In the genomic region with DNA sequence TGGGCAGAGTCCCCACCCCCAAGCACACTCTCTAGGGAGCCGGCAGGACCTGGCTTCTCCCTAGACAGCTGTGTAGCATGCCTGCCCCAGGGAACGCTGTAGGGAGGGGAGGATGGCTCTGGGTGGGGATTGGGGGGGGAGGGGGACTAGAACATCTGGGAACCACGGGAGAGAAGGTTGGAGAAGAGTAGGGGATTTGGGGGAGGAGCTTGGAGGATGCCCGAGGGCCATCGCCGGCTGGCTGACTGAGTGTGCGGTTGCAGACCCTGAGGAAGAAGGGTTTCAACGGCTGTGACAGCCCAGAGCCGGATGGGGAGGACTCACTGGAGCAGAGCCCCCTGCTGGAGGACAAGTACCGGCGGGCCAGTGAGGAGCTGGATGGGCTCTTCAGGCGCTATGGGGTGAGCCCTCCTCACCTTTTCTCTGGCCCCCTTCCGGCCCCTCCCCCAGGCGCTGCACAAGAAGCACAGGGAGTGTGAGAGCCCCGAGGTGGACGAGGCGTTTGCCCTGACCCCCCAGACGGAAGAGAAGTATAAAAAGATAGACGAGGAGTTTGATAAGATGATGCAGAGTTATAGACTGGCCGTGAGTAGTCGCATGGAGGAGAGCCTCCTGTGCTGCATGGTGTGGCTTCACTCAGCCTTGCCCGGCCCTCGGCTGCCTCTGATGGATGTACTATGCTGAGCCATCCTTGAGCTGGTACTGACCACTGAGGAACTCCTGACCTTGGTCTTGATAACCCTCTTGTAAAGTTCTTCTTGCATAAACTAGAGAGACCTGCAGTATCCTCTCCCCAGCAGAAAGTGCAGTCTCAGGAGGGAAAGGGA, we compare ENCODE assay signal across 8 mouse cellular contexts. TPM values are rescaled to one million over a fixed set of nuclear protein-coding genes. Genes with fewer than 3 reads are reported as not detected.
A peak's percentile ranks its signal among the peaks of the same experiment; 100 is the strongest.
DNase-seq lines count a peak whose midpoint lies in the region; ATAC-seq lines count a peak whose summit lies in the region.

No protein-coding gene starts in this region.

- no peak overlapping the region; the same call in 1 of the 2 replicates for H3K9ac ChIP-seq in forebrain, embryonic 15.5 days (replicated peaks)

- H3K4me3 ChIP-seq in heart, embryonic 10.5 days: 0 out of 2 replicates have a peak overlapping the region, but pooled peaks have one; percentile 12
- H3K4me3 ChIP-seq in forebrain, embryonic 15.5 days: no peak overlapping the region

- no peaks in the 10 kb centered on the region for H3K9me3 ChIP-seq in heart, embryonic 10.5 days
- no peaks in the 10 kb centered on the region for H3K9me3 ChIP-seq in forebrain, embryonic 15.5 days

- peaks cover 86% of the 10 kb centered on the region for H3K36me3 ChIP-seq in heart, embryonic 10.5 days
- H3K36me3 ChIP-seq in forebrain, embryonic 15.5 days: peaks cover 52% of the 10 kb centered on the region

- no peak overlapping the region for H3K4me2 ChIP-seq in forebrain, embryonic 15.5 days (replicated peaks)

- 25% methylated on average over 23 of the region's 23 CpGs for WGBS in heart, embryonic 10.5 days
- WGBS in forebrain, embryonic 15.5 days: 17% methylated on average over 23 of the region's 23 CpGs

- DNase-seq in heart, embryonic 10.5 days (ENCODE audit: low spot score): peak; percentile 85
- no peak for DNase-seq in heart, adult 8-10 months (ENCODE audit: low spot score)
- peak; percentile 91 for DNase-seq in R1 (ENCODE audit: low read depth, low spot score)
- DNase-seq in kidney, postnatal 10 days: peak; percentile 76
- peak; percentile 52 to 68 for DNase-seq in thymus, adult 18-20 months

- H3K27ac ChIP-seq in heart, embryonic 10.5 days: peak overlapping the region; percentile 69
- peak overlapping the region; percentile 34 for H3K27ac ChIP-seq in forebrain, embryonic 15.5 days (replicated peaks)

- H3K4me1 ChIP-seq in heart, embryonic 10.5 days: peaks cover 46% of the 10 kb centered on the region
- H3K4me1 ChIP-seq in forebrain, embryonic 15.5 days: peaks cover 25% of the 10 kb centered on the region

- H3K27me3 ChIP-seq in heart, embryonic 10.5 days (ENCODE audit: insufficient read depth, poor library complexity, severe bottlenecking): no peaks in the 10 kb centered on the region
- H3K27me3 ChIP-seq in forebrain, embryonic 15.5 days: no peaks in the 10 kb centered on the region

- ATAC-seq in forebrain, embryonic 15.5 days (replicated peaks): peak; percentile 72; the same call in 1 of the 2 replicates
- peak; percentile 54 for ATAC-seq in megakaryocyte-erythroid progenitor cell, adult 5-6 weeks (replicated peaks; ENCODE audit: low FRiP score, low TSS enrichment, poor library complexity, severe bottlenecking)
- ATAC-seq in frontal cortex, adult (ENCODE audit: low TSS enrichment): no peak

RNA-seq across cellular contexts. Expression of gene Mef2d, which starts 15.8 kb away (rescaled TPM):
- 35.8 and 47.3 TPM in 2 replicates for polyA plus RNA-seq in heart, embryonic 10.5 days (2016; fragmentation: Nextera tagmentation; extraction: Ambion mirVana)
- 100 to 1,000 TPM; 125 to 139 (median 131) TPM for total RNA-seq in heart, adult 8-10 months (2022)
- polyA plus RNA-seq in forebrain, embryonic 15.5 days (2015; fragmentation: Nextera tagmentation; extraction: Ambion mirVana): 20.1 and 21.3 TPM in 2 replicates
- 91.9 and 97.4 TPM in 2 replicates for total RNA-seq in megakaryocyte-erythroid progenitor cell, adult 5-6 weeks (2014; fragmentation: Nextera tagmentation)
- 19.7 and 50.5 TPM in 2 replicates for total RNA-seq in megakaryocyte-erythroid progenitor cell, adult 5-6 weeks (2017)
